Mouse (Mus musculus) c-Kit-negative CD71-positive TER-119-positive erythroid progenitor cells, embryonic 14.5 days (primary cell): ENCODE data around the gene Serping1.
"Not testable (repeated sequence)": the region's sequence is repeated elsewhere in the genome, so short reads cannot be mapped to it uniquely, and the experiment has no call there.

ENCODE experiments used
- DNase-seq: peaks from one replicate; pipeline ENCODE4 v3.0.0-alpha.2; 2013; ENCODE audit warnings: low read depth, low spot score

The Serping1 gene

GRCm38 (mm10) chr2:84738271-84738911 lies 36.9 kb downstream of the Serping1 start:
- DNase-seq: no peak

GRCm38 (mm10) chr2:84737451-84737925 lies 37.8 kb downstream of the Serping1 start:
- no peak for DNase-seq

GRCm38 (mm10) chr2:84736312-84737161 lies 38.7 kb downstream of the Serping1 start:
- DNase-seq: no peak

- DNase-seq: peak; percentile 93
These were observed 39.8 kb downstream of the Serping1 start for GRCm38 (mm10) chr2:84735346-84735920.

GRCm38 (mm10) chr2:84734919-84735318 lies 40.3 kb downstream of the Serping1 start:
- DNase-seq: no peak

- no peak for DNase-seq
These were observed 40.8 kb downstream of the Serping1 start for GRCm38 (mm10) chr2:84734351-84734864.

GRCm38 (mm10) chr2:84733579-84734300 lies 41.5 kb downstream of the Serping1 start, which contains the start of gene Ypel4:
TSS of gene Ypel4 (plus strand) at chr2:84734058.
- peak; percentile 60 for DNase-seq

- DNase-seq: no peak
These were observed 42.9 kb downstream of the Serping1 start for GRCm38 (mm10) chr2:84732394-84732793.

- no peak for DNase-seq
These were observed 44.0 kb downstream of the Serping1 start for GRCm38 (mm10) chr2:84731206-84731605.

GRCm38 (mm10) chr2:84728191-84728590 lies 47.1 kb downstream of the Serping1 start:
- DNase-seq: not testable (repeated sequence)

GRCm38 (mm10) chr2:84727172-84727858 lies 47.9 kb downstream of the Serping1 start, which contains the start of gene Clp1:
TSS of gene Clp1 (minus strand) at chr2:84727350.
- DNase-seq: peak; percentile 96

- DNase-seq: no peak
These were observed 48.5 kb downstream of the Serping1 start for GRCm38 (mm10) chr2:84726716-84727115.

- no peak for DNase-seq
These were observed 49.5 kb downstream of the Serping1 start for GRCm38 (mm10) chr2:84725770-84726169.

GRCm38 (mm10) chr2:84723856-84724255 lies 51.4 kb downstream of the Serping1 start:
- DNase-seq: no peak

- DNase-seq: no peak
These were observed 54.1 kb downstream of the Serping1 start for GRCm38 (mm10) chr2:84721182-84721581.

- no peak for DNase-seq
These were observed 54.5 kb downstream of the Serping1 start for GRCm38 (mm10) chr2:84720718-84721117.

GRCm38 (mm10) chr2:84717357-84717756 lies 57.9 kb downstream of the Serping1 start:
- no peak for DNase-seq

- no peak for DNase-seq
These were observed 58.6 kb downstream of the Serping1 start for GRCm38 (mm10) chr2:84716423-84717355.

- DNase-seq: peak; percentile 88
These were observed 59.5 kb downstream of the Serping1 start for GRCm38 (mm10) chr2:84715562-84716361.
